Mouse (Mus musculus) kidney, adult 18-20 months (tissue): ENCODE results near the gene Cdc42.

Experiments used
- DNase-seq: peaks from one replicate; pipeline ENCODE4 v3.0.0; 2021

Gene Cdc42

GRCm38 (mm10) chr4:137315061-137315460 is 42.5 kb downstream of the Cdc42 start:
- no peak for DNase-seq

DNA sequence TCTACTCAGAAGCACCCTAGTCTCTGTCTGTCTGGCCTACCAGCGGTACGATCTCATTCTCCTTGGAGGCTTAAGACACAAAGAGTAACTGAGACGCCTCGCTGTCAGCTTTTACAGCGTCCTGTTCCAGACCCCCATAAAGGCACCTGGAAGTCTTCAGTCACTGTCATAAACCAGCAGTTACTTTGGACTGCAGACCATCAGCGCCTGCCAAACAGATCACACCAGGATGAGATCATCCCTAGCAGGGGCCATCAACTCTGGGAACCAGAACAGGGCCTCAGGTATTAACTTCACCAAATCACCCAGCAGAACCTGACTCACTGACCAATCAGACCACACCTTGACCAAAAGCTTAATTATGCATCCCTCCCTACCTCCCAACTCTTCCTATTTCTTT is 43.0 kb downstream of the Cdc42 start:
- no peak for DNase-seq

GRCm38 (mm10) chr4:137313511-137313910 is 44.0 kb downstream of the Cdc42 start:
- no peak for DNase-seq

DNA sequence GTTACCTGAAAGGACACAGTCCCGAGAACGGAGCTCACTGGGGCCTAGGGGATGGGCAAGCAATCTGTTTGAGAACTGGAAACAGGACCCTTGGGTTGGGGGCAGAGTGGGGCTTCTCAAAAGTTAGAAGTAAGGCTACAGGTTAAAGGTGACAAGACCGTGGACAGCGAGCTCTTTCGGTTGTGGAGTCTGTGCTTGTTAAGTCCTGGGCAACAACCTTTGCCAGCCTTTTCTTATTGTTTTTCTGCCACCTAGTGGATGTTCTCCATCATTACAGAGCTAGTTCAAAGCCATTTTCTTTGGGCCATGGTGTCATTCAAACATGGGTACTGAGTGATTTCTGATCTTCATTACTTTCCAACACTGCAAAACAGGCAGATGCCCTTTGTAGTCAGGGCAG is 49.1 kb downstream of the Cdc42 start:
- DNase-seq, result peak; percentile 31

DNA sequence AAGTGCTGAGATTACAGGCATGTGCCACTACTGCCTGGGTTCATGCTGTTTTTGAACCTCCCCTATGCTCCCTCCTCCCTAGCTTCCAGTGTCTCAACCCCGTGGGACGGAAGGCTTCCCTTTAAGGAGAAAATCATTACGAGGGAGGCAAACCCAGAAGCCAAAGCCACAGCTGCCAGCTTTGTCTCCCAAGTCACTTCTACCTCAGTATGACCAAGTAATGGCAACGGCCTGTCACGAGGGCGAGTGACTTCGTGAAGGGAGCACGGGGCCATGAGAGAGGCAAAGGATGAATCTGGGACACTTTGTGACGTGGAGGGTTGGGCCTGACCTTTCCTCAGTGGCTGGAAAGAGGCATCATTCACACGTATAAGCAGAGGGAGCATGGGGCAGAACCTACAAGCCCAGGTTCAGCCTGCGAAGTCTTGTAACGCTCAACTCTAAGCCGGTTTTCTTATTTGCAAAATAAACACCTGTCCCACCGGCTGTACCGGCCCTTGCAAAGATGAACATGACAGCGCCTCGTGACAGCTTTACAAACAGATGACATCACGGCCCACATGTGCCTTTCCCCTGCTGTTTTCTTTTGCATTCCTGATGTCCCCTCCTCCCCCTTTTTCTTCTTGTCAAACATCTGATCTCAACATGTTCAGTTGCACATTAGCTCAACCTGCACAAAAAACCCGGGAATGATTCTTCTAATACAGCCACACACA is 50.4 kb downstream of the Cdc42 start:
- no peak for DNase-seq

GRCm38 (mm10) chr4:137306577-137306888 is 51.0 kb downstream of the Cdc42 start:
- no peak for DNase-seq

DNA sequence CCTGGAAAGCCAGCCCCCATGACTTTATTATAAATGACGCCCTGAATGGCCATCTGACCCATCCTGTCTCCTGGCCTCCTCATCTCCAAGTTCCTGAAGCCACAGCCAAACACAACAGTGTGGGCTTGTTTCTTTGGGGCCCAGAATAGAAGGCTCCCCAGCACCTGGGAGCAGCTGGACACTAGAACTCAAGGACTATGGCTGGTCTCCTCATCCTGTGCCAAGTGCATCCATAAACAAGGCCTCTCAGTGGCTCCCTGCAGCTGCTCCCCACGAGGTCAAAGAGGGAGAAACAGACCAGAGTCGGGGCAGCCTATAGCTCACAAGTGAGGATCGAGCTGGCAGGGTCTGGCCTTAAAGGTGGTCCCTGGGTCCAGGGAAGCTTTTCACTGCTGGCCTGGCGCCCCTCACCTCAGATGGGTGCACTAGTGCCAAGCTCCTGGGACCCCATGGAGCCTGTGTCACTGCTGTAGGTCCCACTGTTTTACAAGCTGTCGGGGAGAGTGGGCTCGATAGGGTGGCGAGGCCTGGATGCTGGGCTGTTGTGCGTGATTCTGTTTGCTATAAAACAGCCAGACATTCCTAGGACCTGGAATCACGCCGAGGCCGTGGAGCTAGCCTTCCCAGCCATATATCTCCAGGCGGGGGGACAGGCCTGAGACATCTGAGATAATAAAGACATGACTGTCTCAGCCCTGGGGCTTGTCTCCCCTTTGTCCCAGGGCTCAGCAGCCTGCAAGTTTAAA is 51.5 kb downstream of the Cdc42 start:
- DNase-seq, result no peak

DNA sequence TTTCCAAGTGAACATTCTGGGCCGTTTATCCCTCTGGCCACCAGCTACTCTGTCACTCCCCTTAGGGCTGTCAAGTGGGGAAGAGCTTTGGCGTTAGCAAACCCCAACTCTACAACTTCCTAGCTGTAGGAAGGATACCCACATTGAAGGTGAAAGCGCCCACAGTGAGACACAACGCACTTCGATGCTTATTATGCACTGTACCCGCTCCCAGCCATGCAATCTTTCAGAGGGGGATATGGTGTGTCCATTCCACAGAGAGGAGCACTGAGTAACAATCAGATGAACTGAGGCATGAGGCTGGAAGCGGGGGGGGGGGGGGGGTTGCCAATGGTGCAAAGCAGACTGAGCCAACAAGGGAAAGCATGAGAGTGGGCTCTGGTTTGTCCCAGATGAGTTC is 52.5 kb downstream of the Cdc42 start:
- DNase-seq, result no peak

GRCm38 (mm10) chr4:137304106-137304505 is 53.4 kb downstream of the Cdc42 start:
- no peak for DNase-seq

DNA sequence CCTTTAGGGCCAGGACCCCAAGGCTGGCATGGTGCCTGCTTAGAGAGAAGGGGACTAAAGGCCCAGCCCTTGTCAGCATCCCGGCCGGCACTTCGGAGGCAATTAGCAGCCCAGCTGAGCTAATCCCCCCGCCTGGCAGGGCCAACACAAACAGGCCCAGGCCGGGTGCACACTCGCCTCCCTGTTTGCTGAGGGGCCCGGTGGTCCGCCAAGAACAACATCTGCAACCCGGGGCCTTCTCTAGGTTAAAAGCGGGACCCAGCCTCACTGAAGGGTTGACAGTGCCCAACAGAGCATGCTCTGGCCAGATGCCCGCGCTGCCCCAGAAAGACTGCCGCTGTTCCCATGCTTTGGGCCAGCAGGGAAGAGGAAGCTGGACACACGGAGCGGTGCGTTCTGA is 55.9 kb downstream of the Cdc42 start:
- no peak for DNase-seq

DNA sequence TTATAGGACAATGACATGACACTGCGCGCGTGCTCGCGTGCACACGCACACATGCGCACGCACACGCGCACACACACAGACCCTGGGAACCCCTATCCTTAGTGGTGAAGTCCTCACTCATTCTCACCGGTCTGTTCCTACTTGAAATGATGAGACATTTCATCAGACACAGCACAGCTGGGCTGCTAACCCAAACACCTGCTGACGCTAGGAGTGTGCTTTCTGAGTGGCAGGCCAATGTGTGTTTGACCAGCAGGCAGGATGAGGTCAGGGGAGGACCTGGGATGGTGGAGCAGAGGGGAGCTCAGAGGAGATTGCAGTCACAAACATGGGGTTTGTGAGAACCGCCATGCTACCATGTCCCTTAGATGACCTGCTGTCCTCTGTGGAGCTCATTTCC is 57.3 kb downstream of the Cdc42 start:
- no peak for DNase-seq

- no peak for DNase-seq
These were observed 59.1 kb downstream of the Cdc42 start for GRCm38 (mm10) chr4:137298406-137298805.

DNA sequence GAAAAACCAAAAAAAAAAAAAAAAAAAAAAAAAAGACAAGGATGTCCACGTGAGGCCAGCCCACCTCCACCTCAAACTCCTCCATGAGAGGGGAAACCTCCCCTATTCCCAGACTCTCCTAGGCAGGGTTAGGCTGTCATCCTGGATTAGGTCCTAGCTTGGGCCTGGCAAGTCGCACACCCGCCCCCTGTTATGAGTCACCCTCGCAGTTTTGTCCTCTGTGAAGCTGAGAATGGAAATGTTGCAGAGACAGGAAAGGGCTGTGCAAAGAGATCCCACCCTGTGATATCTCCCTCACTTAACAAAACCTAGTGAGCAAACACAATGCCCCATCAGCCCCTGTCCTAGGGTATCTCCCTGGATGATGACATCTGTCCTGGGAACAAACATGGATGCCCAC is 59.9 kb downstream of the Cdc42 start:
- no peak for DNase-seq

GRCm38 (mm10) chr4:137294951-137295350 is 62.6 kb downstream of the Cdc42 start:
- no peak for DNase-seq

DNA sequence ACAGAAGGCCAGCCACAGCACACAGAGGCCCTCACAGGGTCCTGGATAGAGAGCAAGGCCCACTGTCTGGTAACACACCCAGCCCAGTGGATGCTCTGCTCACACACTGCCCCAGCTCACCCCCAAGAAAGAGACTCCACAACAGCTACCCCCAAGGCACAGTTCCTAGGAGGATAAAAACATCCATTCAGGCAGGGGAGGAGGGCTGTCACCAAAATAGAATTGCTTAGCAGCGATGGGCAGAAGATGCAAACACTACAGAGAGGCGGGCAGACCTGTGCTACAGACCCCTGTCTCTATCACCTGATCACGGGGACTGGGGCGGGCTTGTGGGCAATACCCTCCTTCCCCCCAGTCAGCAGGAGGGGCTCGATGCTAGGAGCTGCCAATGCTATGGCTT is 63.0 kb downstream of the Cdc42 start:
- DNase-seq, result no peak

GRCm38 (mm10) chr4:137294032-137294431 is 63.5 kb downstream of the Cdc42 start:
- DNase-seq, result no peak

GRCm38 (mm10) chr4:137292625-137293024 is 64.9 kb downstream of the Cdc42 start:
- DNase-seq, result no peak

GRCm38 (mm10) chr4:137290250-137290649 is 67.3 kb downstream of the Cdc42 start:
- DNase-seq, result no peak

- DNase-seq, result no peak
These were observed 67.8 kb downstream of the Cdc42 start for GRCm38 (mm10) chr4:137289701-137290100.

DNA sequence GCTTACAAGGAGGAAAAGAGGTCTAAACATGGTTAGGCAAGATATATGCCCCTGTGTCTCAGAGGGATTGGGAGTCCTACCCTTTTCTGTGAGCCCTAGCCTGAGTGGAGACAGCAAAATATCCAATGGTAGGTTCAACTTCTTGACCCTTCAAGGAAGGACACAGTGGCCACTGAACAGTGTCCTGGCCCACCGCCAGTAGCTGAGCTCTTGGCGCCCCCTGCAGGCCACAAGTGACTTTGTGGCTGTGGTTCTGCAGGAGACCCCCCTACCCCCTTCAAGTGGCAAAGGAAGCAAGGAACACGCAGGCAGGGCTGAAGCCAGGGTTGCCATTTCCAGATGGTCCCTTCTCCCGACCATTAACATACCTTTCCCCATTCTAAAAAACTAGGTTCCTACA is 69.7 kb downstream of the Cdc42 start:
- peak; percentile 73 for DNase-seq

GRCm38 (mm10) chr4:137287206-137287605 is 70.3 kb downstream of the Cdc42 start:
- DNase-seq, result no peak

GRCm38 (mm10) chr4:137286662-137286953 is 70.9 kb downstream of the Cdc42 start:
- no peak for DNase-seq

DNA sequence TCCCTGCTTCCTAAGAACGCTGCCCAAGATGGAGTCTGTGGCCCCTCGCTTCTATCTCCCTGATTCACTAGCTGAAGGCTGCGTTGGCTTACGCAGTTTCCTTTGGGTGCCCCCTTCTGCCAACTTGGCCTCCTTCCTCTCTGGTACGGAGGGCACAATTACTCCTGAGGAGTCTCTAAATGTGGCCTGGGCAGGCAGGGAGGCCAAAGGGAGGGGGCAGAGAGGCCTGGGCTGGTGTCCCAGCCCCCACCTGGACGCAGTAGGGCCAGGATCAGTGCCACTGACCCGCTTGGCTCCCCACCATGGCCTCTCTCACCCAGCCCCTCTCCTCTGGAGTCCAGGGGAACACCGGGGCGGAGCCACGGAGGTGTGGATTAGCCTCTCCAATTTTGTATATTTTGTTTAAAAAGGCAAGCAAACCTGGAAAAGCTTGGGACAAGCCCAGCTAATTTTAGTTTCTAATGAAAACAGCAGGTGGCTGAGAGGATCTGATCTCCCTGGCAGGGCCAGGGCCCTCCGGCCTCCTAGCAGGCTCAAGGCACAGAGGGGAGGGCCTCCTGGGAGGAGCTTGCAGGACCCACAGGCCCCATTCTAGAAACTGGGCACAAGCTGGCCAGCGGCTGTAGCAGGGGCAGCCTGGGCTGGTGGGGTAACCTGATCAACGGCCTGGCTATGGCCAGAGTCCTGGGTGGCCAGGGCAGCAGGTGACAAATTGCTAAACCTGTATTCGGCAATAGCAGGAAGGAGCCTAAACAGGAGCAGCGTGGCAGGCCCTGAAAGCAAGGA is 71.5 kb downstream of the Cdc42 start:
- no peak for DNase-seq

- DNase-seq, result no peak
These were observed 74.2 kb downstream of the Cdc42 start for GRCm38 (mm10) chr4:137283407-137283732.
